Mouse (Mus musculus): ENCODE measurements around the gene Ly9.

DNA sequence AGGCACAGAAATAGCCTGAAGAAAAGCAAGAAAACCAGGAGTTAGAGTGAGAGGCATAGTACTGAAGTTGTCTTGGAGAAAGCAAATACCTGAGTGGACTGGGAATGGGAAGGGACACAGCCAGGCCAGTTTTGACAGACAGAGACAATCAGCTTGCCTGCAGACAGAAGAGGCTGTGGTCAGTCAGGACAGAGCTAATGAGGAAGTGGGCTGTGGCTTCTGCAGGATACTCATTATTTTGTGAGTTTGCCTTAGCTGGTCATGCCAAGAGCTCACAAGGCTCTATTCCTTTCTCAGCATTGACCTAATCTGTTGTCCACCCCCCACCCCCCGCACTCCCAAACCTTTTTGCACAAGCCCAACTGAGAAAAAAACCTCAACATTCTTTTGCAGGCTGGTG is 46.0 kb downstream of the Ly9 start:
- TF ChIP-seq CTCF (IDR thresholded peaks at IDR 0.05; ENCODE audit: borderline replicate concordance, insufficient read depth, low read length) (no peak), POLR2A (IDR thresholded peaks at IDR 0.05; ENCODE audit: low read depth, low read length) (no peak)

Data from embryonic fibroblast, embryonic 13.5 days (primary cell).